Mouse (Mus musculus): ENCODE measurements at regions not wholly inside any gene's neighbourhood (a gene's known extent, or its start where the extent isn't known, plus 50 kb on each side); places are given as distances from the start of the nearest gene placed in this dataset.

DNA sequence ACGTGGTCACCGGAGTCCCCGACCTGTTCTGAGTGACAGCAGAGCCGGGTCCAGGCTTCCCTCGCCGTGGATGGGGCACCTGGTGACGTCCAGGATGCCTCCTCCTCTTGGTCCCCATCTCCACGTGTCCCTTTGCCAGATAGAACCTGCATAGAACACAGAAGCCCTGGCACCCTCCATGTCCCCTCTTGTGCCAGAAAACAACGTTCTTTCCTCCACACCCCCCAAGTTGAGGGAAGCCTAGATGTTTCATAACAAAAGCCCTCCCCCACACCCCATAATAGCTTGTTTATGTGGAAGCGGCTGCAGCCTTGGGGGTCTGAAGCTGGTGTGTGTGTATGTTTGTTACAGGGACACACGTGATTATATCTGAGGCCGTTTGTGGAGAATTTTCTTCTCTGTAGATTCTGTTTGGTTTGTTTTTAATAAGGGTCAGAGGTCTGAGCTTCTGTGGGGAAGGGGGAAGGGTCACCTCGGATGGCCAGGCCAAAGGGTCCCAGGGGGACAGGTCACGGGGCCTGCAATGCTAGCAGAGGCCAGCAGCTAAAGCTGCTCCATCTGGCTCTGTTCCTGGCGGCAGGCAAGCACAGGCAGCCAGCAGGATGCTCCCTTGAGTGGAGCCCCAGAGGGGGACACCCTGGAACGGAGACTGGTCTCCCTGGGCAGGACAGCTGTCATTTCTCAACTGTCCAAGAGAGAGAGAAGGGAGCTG, 64.2 kb downstream of the Cstad start:
- Histone ChIP-seq H3K36me3 (no peaks in the 10 kb centered on the region), H3K4me2 (replicated peaks) (peak overlapping the region; percentile 61), H3K27me3 (peaks cover 21% of the 10 kb centered on the region), H3K4me3 (peak overlapping the region; percentile 36), H3K27ac (replicated peaks) (peak overlapping the region; percentile 99), H3K9ac (replicated peaks) (peak overlapping the region; percentile 55), H3K9me3 (no peaks in the 10 kb centered on the region), H3K4me1 (peaks cover 74% of the 10 kb centered on the region)
- WGBS = 2% methylated on average over 16 of the region's 16 CpGs
- peak; percentile 45 for ATAC-seq (ENCODE audit: low FRiP score, low read depth)

Small RNAs in the stretch of these regions (microRNA-seq; reads per million reads assigned to microRNA genes)
- gene Mir3089 = 3.7 reads per million, percentile 12 among the genes with 10 or more reads in this experiment

Data from midbrain, embryonic 12.5 days (tissue).